Mouse (Mus musculus) lung, postnatal 36 days (tissue): ENCODE measurements at regions not wholly inside any gene's neighbourhood (a gene's known extent, or its start where the extent isn't known, plus 50 kb on each side); places are given as distances from the start of the nearest gene placed in this dataset.

Source experiments
- DNase-seq: peaks from one replicate; pipeline ENCODE4 v3.0.0; 2022; ENCODE audit warnings: mixed read lengths

DNA sequence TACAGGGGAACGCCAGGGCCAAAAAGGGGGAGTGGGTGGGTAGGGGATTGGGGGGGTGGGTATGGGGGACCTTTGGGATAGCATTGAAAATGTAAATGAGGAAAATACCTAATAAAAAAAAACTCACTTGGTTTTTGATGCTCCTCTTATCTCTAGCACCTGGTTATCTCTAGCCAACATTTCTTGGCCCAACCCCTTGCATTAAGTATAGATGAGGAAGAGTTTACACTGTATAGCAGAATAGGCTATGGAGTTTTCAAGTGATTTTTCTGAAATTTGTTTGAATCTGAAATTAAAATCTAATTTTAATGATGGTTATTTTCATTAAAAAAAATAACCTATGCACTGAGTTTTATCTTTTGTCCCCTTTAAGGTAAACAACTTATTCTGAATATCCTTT is 68.8 kb upstream of the Il15 start:
- no peak for DNase-seq

DNA sequence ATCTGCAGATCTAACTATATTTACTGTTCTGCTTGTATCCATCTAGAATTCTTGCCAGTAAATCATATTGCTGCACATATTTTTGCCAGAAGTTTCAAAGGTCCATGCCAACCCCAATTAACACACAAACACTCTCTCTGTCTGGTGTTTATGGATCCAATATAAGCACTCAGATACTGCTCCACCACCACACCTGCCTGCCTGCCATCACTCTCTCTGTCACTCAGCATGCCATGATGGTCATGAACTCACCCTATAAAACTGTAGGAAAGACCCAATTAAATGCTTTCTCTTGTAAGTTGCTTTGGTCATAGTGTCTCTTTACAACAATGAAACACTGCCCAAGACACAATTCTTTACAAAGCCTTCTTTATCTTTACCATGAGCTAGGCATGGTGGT is 66.8 kb upstream of the Il15 start:
- DNase-seq = no peak

DNA sequence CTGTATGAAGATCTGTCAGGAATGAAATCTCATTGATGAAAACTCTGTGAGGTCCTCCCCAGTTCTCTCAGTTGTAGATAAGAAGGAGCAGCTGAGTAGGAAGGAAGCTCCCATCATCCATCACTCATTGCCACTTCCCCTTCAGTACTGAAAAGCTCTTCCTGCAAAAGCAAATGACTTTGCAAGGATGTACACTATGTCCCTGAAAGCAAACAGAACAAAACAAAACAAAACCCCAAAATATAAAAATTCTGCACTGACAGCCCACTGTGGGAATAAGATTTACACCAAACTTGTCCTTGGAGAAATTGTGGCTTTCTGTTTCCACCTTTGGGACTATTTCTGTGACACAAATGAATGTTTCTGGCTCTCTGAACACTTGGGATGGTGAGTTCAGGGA is 59.8 kb upstream of the Il15 start:
- peak; percentile 6 for DNase-seq

DNA sequence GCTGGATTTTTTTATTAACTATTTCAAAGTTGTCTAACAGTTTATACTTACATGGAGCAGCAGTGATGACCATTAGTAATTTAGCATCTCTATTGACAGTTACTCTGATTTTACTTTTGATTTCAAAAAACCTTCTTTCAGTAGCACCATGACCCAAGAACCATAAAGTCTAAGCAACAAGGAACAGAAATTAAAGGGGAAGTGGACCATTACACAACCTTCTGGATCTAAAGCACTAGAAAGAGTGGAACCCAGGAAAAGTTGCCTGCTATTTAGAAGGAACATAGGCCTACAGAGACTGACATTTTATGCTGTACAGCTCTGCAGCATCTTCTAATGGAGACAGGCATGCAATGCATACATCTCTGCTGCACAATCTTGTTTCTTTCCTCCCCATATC is 56.0 kb upstream of the Il15 start:
- no peak for DNase-seq

DNA sequence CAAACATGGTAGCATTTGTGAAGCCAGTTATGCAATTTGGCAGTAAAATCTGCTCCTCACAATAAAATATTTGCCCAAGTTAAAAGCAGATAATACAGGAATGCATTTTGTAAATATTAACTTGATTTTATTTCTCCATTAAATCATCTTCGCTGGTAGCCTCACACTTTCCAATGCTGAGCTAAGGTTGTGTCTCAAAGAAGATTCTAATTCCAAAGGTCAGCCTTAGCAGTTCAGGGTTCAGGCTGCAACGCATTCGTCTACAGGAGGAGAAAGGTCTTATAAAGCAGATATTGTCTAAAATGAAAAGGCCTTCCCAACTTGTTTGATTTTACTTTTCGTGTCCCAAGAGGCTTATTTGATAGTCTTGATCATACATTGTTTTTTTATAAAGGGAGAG is 51.0 kb upstream of the Il15 start:
- DNase-seq = no peak
